Mouse (Mus musculus) liver, embryonic 14.5 days (tissue): ENCODE data around the gene Rela.

ENCODE experiments used
- CTCF ChIP-seq: IDR thresholded peaks from 2 replicates; pipeline ENCODE4 v1.5.1; 2016; ENCODE audit warnings: antibody characterized with exemption, low read depth, control low read depth
- EP300 ChIP-seq: IDR thresholded peaks from 2 replicates; pipeline ENCODE4 v1.6.1; 2016; ENCODE audit warnings: antibody characterized with exemption, low read depth

GRCm38 (mm10) chr19:5689088-5689428, 51.8 kb downstream of the Rela start:
- no peak for TF ChIP-seq CTCF
- no peak for TF ChIP-seq EP300
